Mouse (Mus musculus): Measurements from ENCODE around the gene Gm49366. TPM values are rescaled to one million over a fixed set of nuclear protein-coding genes. Genes with fewer than 3 reads are reported as not detected.
"Not testable (repeated sequence)": the region's sequence is repeated elsewhere in the genome, so short reads cannot be mapped to it uniquely, and the experiment has no call there.

The Gm49366 gene
- polyA plus RNA-seq, 1 experiment, result not detected

DNA sequence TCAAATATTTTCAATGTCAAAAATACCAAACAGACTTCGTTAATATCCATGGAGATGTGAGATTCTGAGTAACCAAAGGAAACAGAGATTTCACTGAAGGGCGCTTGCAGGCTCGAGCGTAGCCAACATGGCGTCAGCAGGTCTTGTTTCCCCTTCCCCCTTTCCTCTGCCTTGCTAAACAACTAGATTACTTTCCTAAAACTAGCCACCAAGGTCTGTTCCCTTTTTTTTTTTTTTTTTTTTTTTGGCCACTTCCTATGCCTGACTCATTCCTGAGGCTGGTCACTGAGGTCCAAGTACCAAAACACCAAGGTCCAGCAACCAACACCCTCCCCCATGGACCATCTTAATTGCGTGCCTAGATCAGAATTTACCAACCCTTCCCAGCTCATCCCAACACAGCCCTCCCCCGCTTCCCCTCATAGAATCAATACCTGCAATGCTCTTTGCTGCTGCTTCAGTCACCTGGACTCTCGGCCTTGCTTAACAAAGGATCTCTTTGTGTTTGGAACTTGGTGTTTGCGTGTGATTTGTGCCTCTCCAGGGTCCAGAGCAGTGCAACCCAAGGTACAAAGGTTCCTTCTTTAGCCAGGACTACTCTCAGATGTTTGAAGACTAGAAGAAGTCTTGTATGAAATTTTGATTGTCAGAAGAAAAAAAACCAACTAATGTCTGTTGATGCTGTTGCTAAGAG is 15.5 kb upstream of the Gm49366 start:
- H3K36me3 ChIP-seq (ENCODE audit: control insufficient read depth, insufficient read depth, low read length), result no peaks in the 10 kb centered on the region
- TF ChIP-seq POLR2A (IDR thresholded peaks at IDR 0.05; ENCODE audit: low read depth, low read length) (no peak), CTCF (conservative IDR thresholded peaks at IDR 0.05; ENCODE audit: insufficient read depth, insufficient read length, low read depth, low read length) (no peak)
- H3K4me1 ChIP-seq (ENCODE audit: control insufficient read depth, insufficient read depth, low read length), result peaks cover 3% of the 10 kb centered on the region
- H3K27ac ChIP-seq (ENCODE audit: insufficient read depth, low read depth, low read length), result no peak overlapping the region
- H3K27me3 ChIP-seq (replicated peaks; ENCODE audit: control insufficient read depth, insufficient read depth, low read length), result no peaks in the 10 kb centered on the region
- H3K4me3 ChIP-seq (ENCODE audit: insufficient read depth, low read depth, low read length), result no peak overlapping the region
- WGBS, result 77% methylated on average over 9 of the region's 9 CpGs
- peak; percentile 68 for DNase-seq

DNA sequence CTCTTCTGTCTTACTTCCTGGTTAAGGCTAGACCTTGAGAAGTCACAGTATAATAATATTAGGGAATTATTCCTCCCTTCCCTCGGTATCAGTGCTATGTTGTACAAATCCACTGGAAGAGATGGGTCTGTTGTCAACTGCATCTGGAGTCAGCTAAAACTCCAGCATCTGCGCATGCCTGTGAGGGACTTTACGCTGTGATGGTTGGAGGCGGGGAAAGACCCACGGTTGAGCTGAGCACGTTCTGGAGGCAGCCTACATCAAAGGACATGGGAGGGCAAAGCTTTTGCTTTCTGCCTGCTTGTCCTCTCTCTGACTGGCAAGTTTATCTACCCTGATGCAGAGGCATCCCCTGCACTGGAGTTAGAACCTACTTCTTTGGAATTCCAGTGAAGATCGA is 12.8 kb upstream of the Gm49366 start:
- Histone ChIP-seq H3K4me1 (ENCODE audit: control insufficient read depth, insufficient read depth, low read length) (peaks cover 3% of the 10 kb centered on the region), H3K36me3 (ENCODE audit: control insufficient read depth, insufficient read depth, low read length) (no peaks in the 10 kb centered on the region), H3K4me3 (ENCODE audit: insufficient read depth, low read depth, low read length) (no peak overlapping the region), H3K27me3 (replicated peaks; ENCODE audit: control insufficient read depth, insufficient read depth, low read length) (no peaks in the 10 kb centered on the region), H3K27ac (ENCODE audit: insufficient read depth, low read depth, low read length) (no peak overlapping the region)
- TF ChIP-seq CTCF (conservative IDR thresholded peaks at IDR 0.05; ENCODE audit: insufficient read depth, insufficient read length, low read depth, low read length) (no peak), POLR2A (IDR thresholded peaks at IDR 0.05; ENCODE audit: low read depth, low read length) (no peak)
- no peak for DNase-seq
- 82% methylated on average over 7 of the region's 7 CpGs for WGBS

DNA sequence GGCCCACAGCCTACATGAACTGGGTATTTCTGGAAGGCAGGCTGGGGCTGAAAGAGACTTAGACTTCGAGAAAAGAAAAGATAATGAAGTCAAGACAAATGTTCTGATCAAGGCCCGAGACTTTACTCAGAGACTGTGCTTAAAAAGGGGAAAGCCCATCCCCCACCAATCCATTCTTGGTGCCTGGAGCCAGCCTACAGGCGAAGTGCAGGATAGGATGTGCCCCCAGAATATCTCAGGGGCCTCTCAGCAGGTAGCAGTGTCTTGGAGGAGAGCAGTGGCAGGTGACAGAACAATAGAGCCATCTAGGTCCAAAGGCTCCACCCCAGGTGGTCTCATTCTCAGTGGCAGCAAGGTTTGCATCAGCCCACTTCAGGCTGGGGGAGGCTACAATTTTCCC is 10.4 kb upstream of the Gm49366 start:
- 85% methylated on average over 3 of the region's 3 CpGs for WGBS
- H3K4me1 ChIP-seq (ENCODE audit: control insufficient read depth, insufficient read depth, low read length); H3K27ac ChIP-seq (ENCODE audit: insufficient read depth, low read depth, low read length); H3K4me3 ChIP-seq (ENCODE audit: insufficient read depth, low read depth, low read length); H3K27me3 ChIP-seq (replicated peaks; ENCODE audit: control insufficient read depth, insufficient read depth, low read length); DNase-seq; H3K36me3 ChIP-seq (ENCODE audit: control insufficient read depth, insufficient read depth, low read length): not testable (repeated sequence)

DNA sequence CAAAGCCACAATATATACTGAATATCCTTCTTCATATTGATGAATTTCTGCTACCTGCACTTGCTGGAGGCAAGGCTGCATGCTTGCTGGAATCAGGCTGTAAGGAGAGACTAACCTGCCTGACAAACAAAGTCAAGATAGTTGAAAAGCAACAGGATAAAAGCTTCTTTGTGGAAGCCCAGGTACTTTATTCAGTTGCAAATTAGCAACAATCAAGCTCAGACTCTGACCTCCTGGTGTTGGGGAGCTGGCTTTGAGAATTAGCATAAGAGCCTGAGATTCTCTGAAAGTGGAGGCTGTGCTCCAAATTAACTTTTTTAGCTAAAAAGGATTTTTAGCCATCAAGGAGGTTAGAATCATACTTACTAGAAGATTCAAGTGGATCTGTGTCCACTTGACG is 9.7 kb upstream of the Gm49366 start:
- not testable (repeated sequence) for H3K36me3 ChIP-seq (ENCODE audit: control insufficient read depth, insufficient read depth, low read length); H3K4me1 ChIP-seq (ENCODE audit: control insufficient read depth, insufficient read depth, low read length); H3K27me3 ChIP-seq (replicated peaks; ENCODE audit: control insufficient read depth, insufficient read depth, low read length); H3K27ac ChIP-seq (ENCODE audit: insufficient read depth, low read depth, low read length); DNase-seq; H3K4me3 ChIP-seq (ENCODE audit: insufficient read depth, low read depth, low read length)
- 95% methylated on average over 1 of the region's 1 CpGs for WGBS

DNA sequence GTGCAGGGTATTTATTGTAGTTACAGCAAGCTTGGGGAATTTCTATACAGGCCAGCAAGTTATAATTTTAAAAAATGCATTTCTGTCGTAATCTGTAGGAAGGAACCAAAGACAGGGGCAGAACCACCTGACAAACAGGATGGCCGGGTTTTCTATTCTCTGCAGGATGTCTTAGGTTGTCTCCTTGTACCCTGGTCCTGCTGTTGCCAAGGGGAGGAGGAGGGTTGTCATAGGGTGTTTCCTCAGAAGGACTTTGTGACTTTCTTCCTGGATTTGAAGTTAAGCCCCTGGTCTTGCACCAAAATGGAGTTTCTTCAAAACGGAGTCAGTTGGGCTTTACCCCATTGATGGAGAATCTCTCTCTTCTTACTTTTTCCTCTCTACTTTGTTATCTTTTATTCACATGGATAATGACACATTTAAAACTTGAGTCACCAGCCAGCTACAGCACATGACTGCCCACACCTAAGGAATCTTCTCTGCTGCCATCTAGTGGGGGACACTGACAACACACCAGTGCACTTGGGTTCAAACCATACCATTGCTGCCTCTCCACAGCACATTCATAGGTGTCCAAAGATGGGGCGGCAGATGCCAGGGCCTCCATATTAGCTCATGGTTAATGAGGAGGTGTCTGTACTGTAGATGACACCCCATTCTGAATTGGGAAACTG is 7.9 kb upstream of the Gm49366 start:
- peaks cover 7% of the 10 kb centered on the region; the same call in 1 of the 2 replicates for H3K4me1 ChIP-seq (ENCODE audit: control insufficient read depth, insufficient read depth, low read length)
- H3K4me3 ChIP-seq (ENCODE audit: insufficient read depth, low read depth, low read length), result no peak overlapping the region
- no peak overlapping the region for H3K27ac ChIP-seq (ENCODE audit: insufficient read depth, low read depth, low read length)
- H3K36me3 ChIP-seq (ENCODE audit: control insufficient read depth, insufficient read depth, low read length), result no peaks in the 10 kb centered on the region
- peak; percentile 88 for DNase-seq
- WGBS, result 41% methylated on average over 4 of the region's 4 CpGs
- H3K27me3 ChIP-seq (replicated peaks; ENCODE audit: control insufficient read depth, insufficient read depth, low read length), result no peaks in the 10 kb centered on the region
- TF ChIP-seq POLR2A (IDR thresholded peaks at IDR 0.05; ENCODE audit: low read depth, low read length), result no peak
- TF ChIP-seq CTCF (conservative IDR thresholded peaks at IDR 0.05; ENCODE audit: insufficient read depth, insufficient read length, low read depth, low read length), result peak; percentile 98

DNA sequence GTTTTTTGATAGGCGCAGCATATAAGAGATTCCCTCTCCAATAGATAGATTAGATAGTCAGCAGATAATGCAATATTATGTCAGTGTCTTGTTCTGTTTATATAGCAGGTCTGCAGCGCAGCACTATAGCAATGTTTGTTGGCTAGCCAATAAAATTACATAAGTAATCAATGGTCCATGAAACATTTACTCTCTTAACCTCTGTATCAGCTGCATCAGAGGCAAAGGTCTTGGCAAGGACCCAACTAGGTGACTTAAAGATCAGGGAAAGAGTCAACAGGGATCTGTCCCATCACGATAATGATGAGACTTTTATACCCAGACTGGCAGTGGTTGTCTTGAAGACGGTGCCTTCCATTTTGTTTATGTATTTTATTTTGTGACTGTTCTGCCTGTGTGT is 5.9 kb upstream of the Gm49366 start:
- TF ChIP-seq CTCF (conservative IDR thresholded peaks at IDR 0.05; ENCODE audit: insufficient read depth, insufficient read length, low read depth, low read length) (no peak), POLR2A (IDR thresholded peaks at IDR 0.05; ENCODE audit: low read depth, low read length) (no peak)
- Histone ChIP-seq H3K27ac (ENCODE audit: insufficient read depth, low read depth, low read length) (no peak overlapping the region), H3K4me3 (ENCODE audit: insufficient read depth, low read depth, low read length) (no peak overlapping the region), H3K36me3 (ENCODE audit: control insufficient read depth, insufficient read depth, low read length) (no peaks in the 10 kb centered on the region), H3K27me3 (replicated peaks; ENCODE audit: control insufficient read depth, insufficient read depth, low read length) (no peaks in the 10 kb centered on the region), H3K4me1 (ENCODE audit: control insufficient read depth, insufficient read depth, low read length) (peaks cover 10% of the 10 kb centered on the region; the same call in 1 of the 2 replicates)
- no peak for DNase-seq
- 67% methylated on average over 4 of the region's 4 CpGs for WGBS

DNA sequence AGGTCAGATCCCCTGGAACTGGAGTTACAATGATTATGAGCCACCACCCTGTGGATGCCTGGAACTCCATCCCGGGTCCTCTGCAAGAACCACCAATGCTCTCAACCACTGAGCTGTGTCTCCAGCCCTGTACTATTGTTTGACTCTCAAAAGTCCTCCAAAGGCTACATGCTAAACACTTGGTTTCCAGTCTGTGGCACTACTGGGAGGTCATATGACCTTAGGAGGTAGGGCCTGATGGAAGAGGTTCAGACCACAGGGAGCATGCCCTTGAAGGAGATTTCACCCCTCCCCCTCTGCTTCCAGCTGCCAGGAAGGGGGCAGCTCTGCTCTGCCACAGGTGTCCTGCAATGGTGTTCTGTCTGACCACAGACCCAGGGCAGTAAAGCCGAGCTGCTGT is 5.4 kb upstream of the Gm49366 start:
- H3K27ac ChIP-seq (ENCODE audit: insufficient read depth, low read depth, low read length); H3K36me3 ChIP-seq (ENCODE audit: control insufficient read depth, insufficient read depth, low read length); H3K27me3 ChIP-seq (replicated peaks; ENCODE audit: control insufficient read depth, insufficient read depth, low read length); H3K4me3 ChIP-seq (ENCODE audit: insufficient read depth, low read depth, low read length): not testable (repeated sequence)
- 73% methylated on average over 2 of the region's 2 CpGs for WGBS
- H3K4me1 ChIP-seq (ENCODE audit: control insufficient read depth, insufficient read depth, low read length), result peaks cover 10% of the 10 kb centered on the region; the same call in 1 of the 2 replicates
- peak; percentile 52 for DNase-seq
